8 mouse cellular contexts compared by ENCODE assay signal in genomic region chr3:158035866-158036265, GRCm38 (mm10). TPM values are rescaled to one million over a fixed set of nuclear protein-coding genes. Genes with fewer than 3 reads are reported as not detected.
A peak's percentile ranks its signal among the peaks of the same experiment; 100 is the strongest.
DNase-seq lines count a peak whose midpoint lies in the region; ATAC-seq and TF ChIP-seq lines count a peak whose summit lies in the region.

No protein-coding gene starts in this region.

- no peaks in the 10 kb centered on the region for H3K9me3 ChIP-seq in heart, embryonic 12.5 days (replicated peaks)
- no peaks in the 10 kb centered on the region for H3K9me3 ChIP-seq in G1E (replicated peaks)
- H3K9me3 ChIP-seq in forebrain, embryonic 12.5 days = no peaks in the 10 kb centered on the region
- H3K9me3 ChIP-seq in liver, embryonic 11.5 days (ENCODE audit: control insufficient read depth, low read length) = no peaks in the 10 kb centered on the region
- H3K9me3 ChIP-seq in stomach, embryonic 16.5 days (replicated peaks; ENCODE audit: control insufficient read depth, low read length) = no peaks in the 10 kb centered on the region

- DNase-seq in heart, postnatal 25 days (ENCODE audit: low spot score) = no peak
- DNase-seq in G1E (ENCODE audit: low spot score) = no peak
- no peak for DNase-seq in liver, embryonic 11.5 days (ENCODE audit: low spot score)
- DNase-seq in frontal cortex, postnatal 10 days (ENCODE audit: low spot score in 2 of 2) = no peak

- no peak for TF ChIP-seq CTCF in G1E (IDR thresholded peaks at IDR 0.05; ENCODE audit: low read depth, low read length)

- H3K4me3 ChIP-seq in heart, embryonic 12.5 days = peak overlapping the region; percentile 69
- peak overlapping the region; percentile 86 for H3K4me3 ChIP-seq in G1E (ENCODE audit: low read depth, low read length)
- peak overlapping the region; percentile 70 for H3K4me3 ChIP-seq in forebrain, embryonic 12.5 days (replicated peaks)
- H3K4me3 ChIP-seq in liver, embryonic 11.5 days (ENCODE audit: low read depth, low read length) = peak overlapping the region; percentile 90
- H3K4me3 ChIP-seq in stomach, embryonic 16.5 days (replicated peaks; ENCODE audit: low read length) = peak overlapping the region; percentile 81

- intact Hi-C loops in heart, postnatal 25 days (cut with DNase I) = loop anchor here (10.0 kb wide), 1 partner anchor 501 kb away; the partner anchor contains the start of gene Zranb2

- ATAC-seq in heart, embryonic 12.5 days (ENCODE audit: insufficient number of reproducible peaks, low FRiP score) = no peak
- no peak for ATAC-seq in G1E (ENCODE audit: extremely low read depth, insufficient number of reproducible peaks, low FRiP score, poor library complexity, severe bottlenecking)
- no peak for ATAC-seq in forebrain, embryonic 12.5 days (ENCODE audit: low FRiP score)
- no peak for ATAC-seq in liver, embryonic 11.5 days (replicated peaks; ENCODE audit: low FRiP score)
- ATAC-seq in stomach, embryonic 16.5 days (ENCODE audit: insufficient read depth, low FRiP score) = no peak
- no peak for ATAC-seq in megakaryocyte-erythroid progenitor cell, adult 5-6 weeks (replicated peaks; ENCODE audit: low FRiP score, low TSS enrichment, poor library complexity, severe bottlenecking)

- peak overlapping the region; percentile 98 for H3K9ac ChIP-seq in heart, embryonic 12.5 days
- H3K9ac ChIP-seq in forebrain, embryonic 12.5 days = peak overlapping the region; percentile 88
- H3K9ac ChIP-seq in liver, embryonic 11.5 days (ENCODE audit: low read depth, low read length) = peak overlapping the region; percentile 95
- H3K9ac ChIP-seq in stomach, embryonic 16.5 days (ENCODE audit: low read length) = peak overlapping the region; percentile 88

- H3K36me3 ChIP-seq in heart, embryonic 12.5 days = no peaks in the 10 kb centered on the region
- peaks cover 8% of the 10 kb centered on the region for H3K36me3 ChIP-seq in G1E (replicated peaks)
- no peaks in the 10 kb centered on the region for H3K36me3 ChIP-seq in forebrain, embryonic 12.5 days (replicated peaks)
- no peaks in the 10 kb centered on the region for H3K36me3 ChIP-seq in liver, embryonic 11.5 days (ENCODE audit: control insufficient read depth, insufficient read depth, low read length)
- H3K36me3 ChIP-seq in stomach, embryonic 16.5 days (ENCODE audit: control insufficient read depth, insufficient read depth, low read length) = no peaks in the 10 kb centered on the region

- 1% methylated on average over 11 of the region's 11 CpGs for WGBS in heart, embryonic 12.5 days
- WGBS in forebrain, embryonic 12.5 days = 3% methylated on average over 11 of the region's 11 CpGs
- under 1% methylated on average over 11 of the region's 11 CpGs for WGBS in liver, embryonic 11.5 days
- 1% methylated on average over 11 of the region's 11 CpGs for WGBS in stomach, embryonic 16.5 days

- H3K4me1 ChIP-seq in heart, embryonic 12.5 days (replicated peaks) = peaks cover 21% of the 10 kb centered on the region
- H3K4me1 ChIP-seq in G1E (ENCODE audit: insufficient read depth, low read depth, low read length) = peaks cover 20% of the 10 kb centered on the region
- H3K4me1 ChIP-seq in forebrain, embryonic 12.5 days = peaks cover 22% of the 10 kb centered on the region
- H3K4me1 ChIP-seq in liver, embryonic 11.5 days (replicated peaks; ENCODE audit: control insufficient read depth, insufficient read depth, low read length) = peaks cover 16% of the 10 kb centered on the region; the same call in 1 of the 2 replicates
- H3K4me1 ChIP-seq in stomach, embryonic 16.5 days (ENCODE audit: control insufficient read depth, insufficient read depth, low read length) = peaks cover 18% of the 10 kb centered on the region

- H3K27me3 ChIP-seq in heart, embryonic 12.5 days (replicated peaks) = no peaks in the 10 kb centered on the region
- no peaks in the 10 kb centered on the region for H3K27me3 ChIP-seq in G1E (ENCODE audit: insufficient read depth, low read length)
- no peaks in the 10 kb centered on the region for H3K27me3 ChIP-seq in forebrain, embryonic 12.5 days
- no peaks in the 10 kb centered on the region for H3K27me3 ChIP-seq in liver, embryonic 11.5 days (replicated peaks; ENCODE audit: control insufficient read depth, insufficient read depth, low read length)
- no peaks in the 10 kb centered on the region for H3K27me3 ChIP-seq in stomach, embryonic 16.5 days (ENCODE audit: control insufficient read depth, insufficient read depth, low read length)

- peak overlapping the region; percentile 86 for H3K27ac ChIP-seq in heart, embryonic 12.5 days (ENCODE audit: poor library complexity, severe bottlenecking)
- H3K27ac ChIP-seq in forebrain, embryonic 12.5 days = peak overlapping the region; percentile 78
- H3K27ac ChIP-seq in liver, embryonic 11.5 days (ENCODE audit: low read depth, low read length) = peak overlapping the region; percentile 91
- H3K27ac ChIP-seq in stomach, embryonic 16.5 days (ENCODE audit: low read length) = peak overlapping the region; percentile 88

- peak overlapping the region; percentile 81 for H3K4me2 ChIP-seq in heart, embryonic 12.5 days
- H3K4me2 ChIP-seq in forebrain, embryonic 12.5 days = peak overlapping the region; percentile 63
- peak overlapping the region; percentile 85 for H3K4me2 ChIP-seq in liver, embryonic 11.5 days
- H3K4me2 ChIP-seq in stomach, embryonic 16.5 days (ENCODE audit: low read depth, low read length) = peak overlapping the region; percentile 80

RNA-seq across cellular contexts. Expression of gene Srsf11, which starts 0.6 kb away (rescaled TPM):
- polyA plus RNA-seq in heart, embryonic 12.5 days (2016; fragmentation: Nextera tagmentation; extraction: Ambion mirVana) = 211 and 214 TPM in 2 replicates
- total RNA-seq in heart, postnatal 25 days (2021) = 10 to 100 TPM; 47.9 to 51.1 TPM
- total RNA-seq in G1E (2014; fragmentation: Nextera tagmentation) (399 and 426 TPM in 2 replicates), G1E (2017) (220 and 239 TPM in 2 replicates)
- 87.1 and 90.8 TPM in 2 replicates for polyA plus RNA-seq in G1E (2012)
- 346 and 368 TPM in 2 replicates for polyA plus RNA-seq in forebrain, embryonic 12.5 days (2016; fragmentation: Nextera tagmentation; extraction: Ambion mirVana)
- polyA plus RNA-seq in liver, embryonic 11.5 days (2014; fragmentation: Nextera tagmentation; extraction: Ambion mirVana) = 225 and 242 TPM in 2 replicates
- polyA plus RNA-seq in stomach, embryonic 16.5 days (2015; fragmentation: Nextera tagmentation; extraction: Ambion mirVana) = 186 and 199 TPM in 2 replicates
- 271 and 287 TPM in 2 replicates for total RNA-seq in megakaryocyte-erythroid progenitor cell, adult 5-6 weeks (2014; fragmentation: Nextera tagmentation)
- 372 and 379 TPM in 2 replicates for total RNA-seq in megakaryocyte-erythroid progenitor cell, adult 5-6 weeks (2017)

RNA-seq across cellular contexts. Expression of gene Lrrc40, which starts 0.6 kb away (rescaled TPM):
- polyA plus RNA-seq in heart, embryonic 12.5 days (2016; fragmentation: Nextera tagmentation; extraction: Ambion mirVana) = 55.0 and 55.6 TPM in 2 replicates
- total RNA-seq in heart, postnatal 25 days (2021) = 10 to 100 TPM in 1 of 2 experiments, 1 to 10 TPM in 1; 9.3 to 10.7 TPM
- total RNA-seq in G1E (2014; fragmentation: Nextera tagmentation) (78.3 and 105 TPM in 2 replicates), G1E (2017) (56.9 and 60.4 TPM in 2 replicates)
- 33.0 TPM in 2 replicates for polyA plus RNA-seq in G1E (2012)
- 80.9 and 81.0 TPM in 2 replicates for polyA plus RNA-seq in forebrain, embryonic 12.5 days (2016; fragmentation: Nextera tagmentation; extraction: Ambion mirVana)
- 64.7 and 76.0 TPM in 2 replicates for polyA plus RNA-seq in liver, embryonic 11.5 days (2014; fragmentation: Nextera tagmentation; extraction: Ambion mirVana)
- 41.9 and 50.5 TPM in 2 replicates for polyA plus RNA-seq in stomach, embryonic 16.5 days (2015; fragmentation: Nextera tagmentation; extraction: Ambion mirVana)
- 23.6 and 42.2 TPM in 2 replicates for total RNA-seq in megakaryocyte-erythroid progenitor cell, adult 5-6 weeks (2014; fragmentation: Nextera tagmentation)
- total RNA-seq in megakaryocyte-erythroid progenitor cell, adult 5-6 weeks (2017) = 37.3 and 46.6 TPM in 2 replicates
